Mouse (Mus musculus) cortical plate, adult 2 months (tissue): Measurements from ENCODE around the gene Tmem80.

ENCODE experiments used
- CTCF ChIP-seq: fragments of 200-500 bp; IDR thresholded peaks from 2 replicates; pipeline ENCODE4 v1.5.1; 2011; ENCODE audit warnings: mild to moderate bottlenecking, control low read depth, low read length; ENCODE audit not compliant: insufficient read depth; ENCODE audit errors: extremely low read depth
- POLR2A ChIP-seq: fragments of 200-500 bp; IDR thresholded peaks from 2 replicates; pipeline ENCODE4 v1.6.1; 2011; ENCODE audit warnings: mild to moderate bottlenecking, low read length, control low read depth; ENCODE audit not compliant: insufficient read depth; ENCODE audit errors: extremely low read depth

DNA sequence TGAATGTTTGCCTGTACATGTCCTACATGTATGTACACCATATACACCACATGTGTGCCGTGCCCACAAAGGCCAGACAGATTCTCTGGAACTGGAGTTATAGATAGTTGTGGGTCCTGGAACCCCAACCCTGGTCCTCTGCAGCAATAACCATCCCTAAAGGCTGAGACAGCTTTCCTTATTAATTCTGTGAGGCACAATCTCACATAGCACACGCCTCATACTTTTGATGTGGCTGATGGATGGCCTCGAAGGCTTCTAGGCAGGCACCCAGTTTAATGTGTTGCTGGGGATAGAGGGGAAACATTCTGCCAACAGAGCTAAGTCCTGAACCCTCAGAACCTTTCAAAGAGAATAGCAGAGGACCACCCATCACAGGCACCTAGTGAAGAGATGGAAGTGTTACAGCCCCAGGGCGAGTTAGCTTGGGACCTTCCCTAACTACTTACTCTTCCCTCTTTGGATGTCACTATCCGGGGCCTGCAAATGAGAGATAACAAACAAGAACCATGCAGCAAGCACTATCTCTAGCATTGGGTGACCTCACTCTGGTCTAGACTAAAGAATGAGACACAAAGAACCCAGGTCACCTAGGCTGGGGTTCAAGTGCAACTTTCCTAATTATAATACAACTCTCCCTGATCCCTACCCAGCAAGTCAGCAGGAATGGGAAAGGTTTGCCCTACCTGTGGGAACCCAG lies 37.0 kb downstream of the Tmem80 start:
- TF ChIP-seq POLR2A (no peak), CTCF (no peak)
